ENCODE assay signal across 8 mouse cellular contexts in the genomic region with DNA sequence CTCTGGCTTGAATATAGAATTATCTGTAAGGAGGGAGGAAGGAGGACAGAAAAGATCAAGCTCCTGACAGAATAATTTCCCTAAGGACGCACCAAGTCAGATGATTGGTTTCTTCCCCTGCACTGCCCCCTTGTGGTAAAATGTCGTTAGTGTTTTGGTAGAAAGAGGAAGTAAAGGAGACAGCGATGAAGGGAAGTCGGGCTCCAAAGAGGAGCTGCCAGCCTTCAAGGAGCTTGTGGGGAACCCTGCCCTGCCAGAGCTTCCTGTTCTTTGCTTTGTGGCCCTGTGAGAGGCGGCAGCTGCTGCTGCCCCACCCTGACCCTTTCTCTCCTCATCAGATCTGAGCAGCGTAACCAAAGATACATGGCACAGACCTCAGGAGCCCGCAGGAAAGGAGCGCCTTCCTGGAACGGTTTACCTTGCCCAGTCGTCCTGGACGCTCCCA. TPM values are rescaled to one million over a fixed set of nuclear protein-coding genes. Genes with fewer than 3 reads are reported as not detected.
DNase-seq lines count a peak whose midpoint lies in the region; ATAC-seq and TF ChIP-seq lines count a peak whose summit lies in the region.

No protein-coding gene starts in this region.

- peak; percentile 93 for DNase-seq in MEL (ENCODE audit: low read depth, low spot score)
- peak; percentile 59 to 61 for DNase-seq in cerebellum, adult 2 months
- peak; percentile 93 for DNase-seq in forebrain, postnatal 0 days
- peak; percentile 88 for DNase-seq in heart, postnatal 4 days
- peak; percentile 63 to 81 for DNase-seq in layer of hippocampus, adult 8-10 months (ENCODE audit: low spot score in 2 of 2)
- peak; percentile 31 for DNase-seq in ovary, adult 18-20 months (ENCODE audit: low spot score)
- DNase-seq in thymus, postnatal 0 days (ENCODE audit: low spot score): peak; percentile 87

- no peaks in the 10 kb centered on the region for H3K9me3 ChIP-seq in MEL (replicated peaks; ENCODE audit: insufficient read depth, low read length)
- H3K9me3 ChIP-seq in forebrain, postnatal 0 days (ENCODE audit: low read length): no peaks in the 10 kb centered on the region
- H3K9me3 ChIP-seq in lung, embryonic 15.5 days: no peaks in the 10 kb centered on the region

- H3K27me3 ChIP-seq in MEL (ENCODE audit: control insufficient read depth in 1 of 2, insufficient read depth in 2 of 2, low read length in 2 of 2): peaks cover 2 to 4% of the 10 kb centered on the region in 2 experiments; a peak in 3 of 4 replicates
- no peaks in the 10 kb centered on the region for H3K27me3 ChIP-seq in cerebellum, adult 2 months (ENCODE audit: control insufficient read depth, insufficient read depth, low read length)
- H3K27me3 ChIP-seq in forebrain, postnatal 0 days (ENCODE audit: insufficient read depth, low read length): no peaks in the 10 kb centered on the region
- no peaks in the 10 kb centered on the region for H3K27me3 ChIP-seq in lung, embryonic 15.5 days

- H3K4me2 ChIP-seq in forebrain, postnatal 0 days (ENCODE audit: low read depth): peak overlapping the region; percentile 93
- peak overlapping the region; percentile 93 for H3K4me2 ChIP-seq in lung, embryonic 15.5 days

- peak; percentile 92 for ATAC-seq in forebrain, postnatal 0 days
- ATAC-seq in lung, embryonic 15.5 days (ENCODE audit: borderline replicate concordance, extremely low read depth, low FRiP score, low TSS enrichment): peak; percentile 65

- H3K79me2 ChIP-seq in MEL (ENCODE audit: control insufficient read depth, insufficient read depth, low read length, poor library complexity): no peaks in the 10 kb centered on the region

- no peak for TF ChIP-seq POLR2A in MEL (IDR thresholded peaks at IDR 0.05; ENCODE audit: control insufficient read depth in 1 of 2, insufficient read depth in 1 of 2, low read depth in 1 of 2, low read length in 2 of 2, poor library complexity in 1 of 2)
- no peak for TF ChIP-seq POLR2A in cerebellum, adult 2 months (IDR thresholded peaks at IDR 0.05; ENCODE audit: borderline replicate concordance, insufficient read depth, low read length)

- peaks cover 0 to 2% of the 10 kb centered on the region in 2 experiments; a peak in 2 of 4 replicates for H3K36me3 ChIP-seq in MEL (ENCODE audit: control insufficient read depth in 1 of 2, insufficient read depth in 2 of 2, low read length in 2 of 2)
- H3K36me3 ChIP-seq in forebrain, postnatal 0 days (ENCODE audit: insufficient read depth): no peaks in the 10 kb centered on the region
- no peaks in the 10 kb centered on the region for H3K36me3 ChIP-seq in lung, embryonic 15.5 days

- peak; percentile 47 to 95 (median 89) for TF ChIP-seq CTCF in MEL (IDR thresholded peaks at IDR 0.05 in 2 of 3, conservative IDR thresholded peaks at IDR 0.05 in 1 of 3; ENCODE audit: control insufficient read depth in 1 of 3, insufficient read depth in 1 of 3, low read depth in 2 of 3, low read length in 3 of 3, poor library complexity in 1 of 3, severe bottlenecking in 1 of 3)
- TF ChIP-seq CTCF in cerebellum, adult 2 months (IDR thresholded peaks at IDR 0.05; ENCODE audit: borderline replicate concordance, insufficient read depth, low read depth, low read length): peak; percentile 53; the same call in 1 of the 2 replicates
- peak; percentile 93 for TF ChIP-seq CTCF in forebrain, postnatal 0 days (IDR thresholded peaks at IDR 0.05; ENCODE audit: low read depth)

- TF ChIP-seq RAD21 in MEL (IDR thresholded peaks at IDR 0.05; ENCODE audit: low read depth, low read length): peak; percentile 96

- peaks cover 0 to 13% of the 10 kb centered on the region in 2 experiments; a peak in 2 of 4 replicates for H3K4me1 ChIP-seq in MEL (ENCODE audit: control insufficient read depth in 1 of 2, insufficient read depth in 2 of 2, low read length in 2 of 2)
- H3K4me1 ChIP-seq in cerebellum, adult 2 months (ENCODE audit: control insufficient read depth, insufficient read depth, low read length): no peaks in the 10 kb centered on the region
- no peaks in the 10 kb centered on the region for H3K4me1 ChIP-seq in forebrain, postnatal 0 days (ENCODE audit: insufficient read depth)
- H3K4me1 ChIP-seq in lung, embryonic 15.5 days: peaks cover 7% of the 10 kb centered on the region; the same call in 1 of the 2 replicates

- H3K9ac ChIP-seq in MEL (ENCODE audit: control insufficient read depth, low read depth, low read length, poor library complexity, severe bottlenecking): peak overlapping the region; percentile 38
- peak overlapping the region; percentile 56 for H3K9ac ChIP-seq in forebrain, postnatal 0 days
- peak overlapping the region; percentile 62 for H3K9ac ChIP-seq in lung, embryonic 15.5 days

- peak overlapping the region; percentile 33 to 49 for H3K4me3 ChIP-seq in MEL (ENCODE audit: control insufficient read depth in 1 of 2, insufficient read depth in 1 of 2, low read depth in 2 of 2, low read length in 2 of 2)
- H3K4me3 ChIP-seq in cerebellum, adult 2 months (replicated peaks; ENCODE audit: insufficient read depth, low read depth, low read length): peak overlapping the region; percentile 63
- peak overlapping the region; percentile 47 for H3K4me3 ChIP-seq in forebrain, postnatal 0 days (ENCODE audit: low read depth, low read length)
- H3K4me3 ChIP-seq in lung, embryonic 15.5 days: peak overlapping the region; percentile 62

- WGBS in cerebellum, adult 2 months: under 1% methylated on average over 11 of the region's 11 CpGs
- 2% methylated on average over 11 of the region's 11 CpGs for WGBS in forebrain, postnatal 0 days
- WGBS in lung, embryonic 15.5 days: under 1% methylated on average over 11 of the region's 11 CpGs

- H3K27ac ChIP-seq in MEL (ENCODE audit: control insufficient read depth, low read depth, low read length): no peak overlapping the region
- H3K27ac ChIP-seq in cerebellum, adult 2 months (ENCODE audit: insufficient read depth, low read length): no peak overlapping the region
- H3K27ac ChIP-seq in forebrain, postnatal 0 days (ENCODE audit: low read depth, low read length): no peak overlapping the region
- 0 out of 2 replicates have a peak overlapping the region, but pooled peaks have one; percentile 49 for H3K27ac ChIP-seq in lung, embryonic 15.5 days

- TF ChIP-seq EP300 in MEL (IDR thresholded peaks at IDR 0.05; ENCODE audit: low read depth in 1 of 2, low read length in 2 of 2): peak in 1 of 2 experiments; percentile 46; a peak in 3 of 4 replicates

TF ChIP-seq in MEL, 35 proteins besides CTCF, POLR2A, EP300 and RAD21 (continues in another document):
- TF ChIP-seq POLR2AphosphoS2 (IDR thresholded peaks at IDR 0.05; ENCODE audit: low read length) (no peak), ELF1 (IDR thresholded peaks at IDR 0.05; ENCODE audit: low read depth, low read length) (no peak), MYC (IDR thresholded peaks at IDR 0.05; ENCODE audit: low read depth, low read length) (peak; percentile 39; the same call in 1 of the 2 replicates), GATA1 (IDR thresholded peaks at IDR 0.05; ENCODE audit: low read depth, low read length) (peak; percentile 8; the same call in 1 of the 2 replicates), MAZ (IDR thresholded peaks at IDR 0.05; ENCODE audit: low read depth, low read length) (peak; percentile 66; the same call in 1 of the 2 replicates), UBTF (IDR thresholded peaks at IDR 0.05; ENCODE audit: borderline replicate concordance, insufficient read depth, low read depth, low read length) (no peak), NELFE (IDR thresholded peaks at IDR 0.05; ENCODE audit: low read depth, low read length) (no peak), POLR2AphosphoS5 (IDR thresholded peaks at IDR 0.05; ENCODE audit: borderline replicate concordance, low read depth, low read length) (no peak), USF2 (IDR thresholded peaks at IDR 0.05; ENCODE audit: borderline replicate concordance in 1 of 2, insufficient read depth in 1 of 2, low read depth in 1 of 2, low read length in 2 of 2) (no peak), CHD1 (IDR thresholded peaks at IDR 0.05; ENCODE audit: low read depth, low read length) (no peak), MAX (IDR thresholded peaks at IDR 0.05; ENCODE audit: low read length) (no peak), E2F4 (IDR thresholded peaks at IDR 0.05; ENCODE audit: borderline replicate concordance, low read depth, low read length) (no peak), ETS1 (IDR thresholded peaks at IDR 0.05; ENCODE audit: low read depth, low read length) (0 out of 2 replicates have a peak, but pooled peaks have one; percentile 26), JUND (IDR thresholded peaks at IDR 0.05; ENCODE audit: low read depth, low read length) (0 out of 2 replicates have a peak, but pooled peaks have one; percentile 28), RCOR1 (IDR thresholded peaks at IDR 0.05; ENCODE audit: low read depth, low read length) (peak; percentile 53), HCFC1 (IDR thresholded peaks at IDR 0.05; ENCODE audit: low read depth, low read length) (peak; percentile 51; the same call in 1 of the 2 replicates), MXI1 (IDR thresholded peaks at IDR 0.05; ENCODE audit: low read depth, low read length) (no peak; the same call in 1 of the 2 replicates), SMC3 (IDR thresholded peaks at IDR 0.05; ENCODE audit: low read depth, low read length) (peak; percentile 93), SIN3A (IDR thresholded peaks at IDR 0.05; ENCODE audit: low read length) (peak; percentile 77), TCF12 (IDR thresholded peaks at IDR 0.05; ENCODE audit: low read depth, low read length) (no peak), ZC3H11A (IDR thresholded peaks at IDR 0.05; ENCODE audit: low read depth, low read length) (peak; percentile 85), ZMIZ1 (IDR thresholded peaks at IDR 0.05; ENCODE audit: low read depth, low read length) (no peak), CHD2 (IDR thresholded peaks at IDR 0.05; ENCODE audit: low read length) (no peak), MYB (IDR thresholded peaks at IDR 0.05; ENCODE audit: low read depth, low read length) (no peak), BHLHE40 (IDR thresholded peaks at IDR 0.05; ENCODE audit: borderline replicate concordance, low read depth, low read length) (0 out of 2 replicates have a peak, but pooled peaks have one; percentile 23)

RNA-seq across cellular contexts. Expression of a gene that starts 28.4 kb away (rescaled TPM):
- total RNA-seq in MEL (2012; rRNA removed): not detected in 2 replicates
- polyA plus RNA-seq in MEL (2012; ENCODE audit: insufficient read depth in 1 of 2, insufficient read length in 2 of 2, low read depth in 1 of 2, low replicate concordance in 2 of 2, missing spikeins in 1 of 2): not detected
- 0.10 TPM in 1 of 2 replicates, not detected in the other for polyA plus RNA-seq in cerebellum, adult 2 months (2012; rRNA removed)
- total RNA-seq in forebrain, postnatal 0 days (2014; rRNA removed): 0.14 TPM in 1 of 2 replicates, not detected in the other
- polyA plus RNA-seq in forebrain, postnatal 0 days (2015; fragmentation: Nextera tagmentation; extraction: Ambion mirVana): not detected in 2 replicates
- total RNA-seq in heart, postnatal 4 days (2021): not detected
- under 1 TPM in 1 of 4 experiments, not detected in 3; 0.17 TPM for total RNA-seq in layer of hippocampus, adult 8-10 months (2022)
- not detected in 2 replicates for polyA plus RNA-seq in lung, embryonic 15.5 days (2015; fragmentation: Nextera tagmentation; extraction: Ambion mirVana)
- 0.22 and 0.26 TPM in 2 replicates for polyA plus RNA-seq in thymus, postnatal 0 days (2015; fragmentation: Nextera tagmentation; extraction: Ambion mirVana)

Comparison
In these comparisons a context has a peak if more than half of its experiments do, and no peak if none do; other contexts are left out.
1. DNase-seq: peak in every context shown above with its lines; median percentile 93 in MEL; 93 in forebrain, postnatal 0 days; 88 in heart, postnatal 4 days; 87 in thymus, postnatal 0 days; 72 in layer of hippocampus, adult 8-10 months; 60 in cerebellum, adult 2 months; 31 in ovary, adult 18-20 months.